Mouse (Mus musculus): ENCODE data around the gene Smim11.

DNA sequence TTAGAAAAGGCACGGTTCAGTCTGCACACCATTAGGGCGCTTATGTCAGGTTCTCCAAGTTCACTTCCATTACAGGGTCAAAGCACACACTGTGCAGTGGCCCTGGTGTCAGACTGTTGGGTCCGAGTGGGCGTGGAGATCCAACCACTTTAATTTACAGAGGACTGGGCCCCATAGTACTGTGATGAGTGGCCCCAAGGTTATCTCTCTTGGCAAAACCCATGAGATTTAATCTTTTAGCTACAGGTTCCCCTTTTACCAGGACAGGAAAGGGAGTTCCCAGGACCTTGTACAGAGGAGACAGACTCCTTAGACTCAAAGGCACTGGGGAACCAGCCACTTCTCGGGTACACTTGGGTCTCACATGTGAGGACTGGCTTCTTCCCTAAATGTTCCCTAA lies 54.3 kb downstream of the Smim11 start:
- TF ChIP-seq CTCF (IDR thresholded peaks at IDR 0.05; ENCODE audit: low read depth, low read length) (no peak), POLR2A (IDR thresholded peaks at IDR 0.05; ENCODE audit: extremely low read depth, insufficient read depth, low read length) (no peak)
